Mouse (Mus musculus) lung, adult 2 months (tissue): ENCODE measurements around the gene Spns2.

ENCODE experiments used
- CTCF ChIP-seq: fragments of 200-500 bp; IDR thresholded peaks from 2 replicates; pipeline ENCODE4 v1.5.1; 2011; ENCODE audit warnings: mild to moderate bottlenecking, low read length, control low read depth; ENCODE audit not compliant: insufficient read depth
- POLR2A ChIP-seq: fragments of 200-500 bp; IDR thresholded peaks from 2 replicates; pipeline ENCODE4 v1.6.1; 2011; ENCODE audit warnings: low read depth, mild to moderate bottlenecking, control low read depth, low read length, borderline replicate concordance; ENCODE audit errors: extremely low read depth

GRCm38 (mm10) chr11:72440965-72441664 is 48.6 kb downstream of the Spns2 start, which contains the start of gene Mybbp1a:
- TF ChIP-seq POLR2A (peak; percentile 97; the same call in 1 of the 2 replicates), CTCF (no peak)
